Mouse (Mus musculus) forebrain, postnatal 0 days (tissue): ENCODE results near the gene Ttll5. TPM values are rescaled to one million over a fixed set of nuclear protein-coding genes. Genes with fewer than 3 reads are reported as not detected.

ENCODE experiments used
- ATAC-seq: fragments of 200-750 bp; cut with Nextera tagmentation; 2 replicates; pipeline ENCODE4 v1.8.0; 2017; ENCODE audit warnings: mild to moderate bottlenecking, moderate library complexity
- DNase-seq: peaks from one replicate; pipeline ENCODE4 v3.0.0-alpha.2; 2015
- H3K27ac ChIP-seq: fragments of 300-500 bp; sonication (generic); 2 replicates; pipeline ENCODE4 v1.5.1; 2014; ENCODE audit warnings: low read depth, mild to moderate bottlenecking, antibody characterized with exemption, low read length, moderate library complexity, mixed read lengths
- H3K27me3 ChIP-seq: fragments of 300-500 bp; sonication (generic); 2 replicates; pipeline ENCODE4 v1.6.1; 2014; ENCODE audit warnings: mild to moderate bottlenecking, low read length, mixed read lengths; ENCODE audit not compliant: insufficient read depth
- H3K36me3 ChIP-seq: fragments of 300-500 bp; sonication (generic); 2 replicates; pipeline ENCODE4 v1.6.1; 2014; ENCODE audit warnings: mild to moderate bottlenecking, moderate library complexity; ENCODE audit not compliant: insufficient read depth
- H3K4me1 ChIP-seq: fragments of 300-500 bp; sonication (generic); 2 replicates; pipeline ENCODE4 v1.6.1; 2014; ENCODE audit warnings: antibody characterized with exemption; ENCODE audit not compliant: insufficient read depth
- H3K4me2 ChIP-seq: fragments of 300-500 bp; sonication (generic); 2 replicates; pipeline ENCODE4 v1.6.1; 2014; ENCODE audit warnings: low read depth, mild to moderate bottlenecking, moderate library complexity
- H3K4me3 ChIP-seq: fragments of 300-500 bp; sonication (generic); 2 replicates; pipeline ENCODE4 v1.5.1; 2014; ENCODE audit warnings: low read depth, low read length, mixed read lengths
- H3K9ac ChIP-seq: fragments of 300-500 bp; sonication (generic); 2 replicates; pipeline ENCODE4 v1.6.1; 2014; ENCODE audit warnings: mild to moderate bottlenecking
- H3K9me3 ChIP-seq: fragments of 300-500 bp; sonication (generic); 2 replicates; pipeline ENCODE4 v1.6.1; 2016; ENCODE audit warnings: low read length
- CTCF ChIP-seq: sonication (generic); IDR thresholded peaks from 2 replicates; pipeline ENCODE4 v1.5.1; 2016; ENCODE audit warnings: antibody characterized with exemption, control low read depth, low read depth
- WGBS: fragments of 180-500 bp; shearing (Covaris S2); extraction: QIAGEN DNeasy Blood & Tissue Kit; methylation state at CpG from one replicate; pipeline ENCODE4 v1.1.7; 2014; 5-methylcytosine and 5-hydroxymethylcytosine counted together
- polyA plus RNA-seq: library from polyadenylated mRNA; unstranded; fragments of >200 nt; fragmentation: Nextera tagmentation; extraction: Ambion mirVana; gene quantifications from 2 replicates; pipeline ENCODE4 v1.2.1, GENCODE M21; 2015
- total RNA-seq: library from RNA; depleted of rRNA; stranded (reverse); fragments of >200 nt; gene quantifications from 2 replicates; pipeline ENCODE4 v1.2.3, GENCODE M21; 2014

The Ttll5 gene
- total and polyA plus RNA-seq, 2 experiments from 2014 or later: 11.1 to 17.5 TPM

GRCm38 (mm10) chr12:85792821-85793346, 31.6 kb upstream of the Ttll5 start:
- no peak overlapping the region for H3K4me2 ChIP-seq
- peak; percentile 33 for DNase-seq
- H3K4me1 ChIP-seq: no peaks in the 10 kb centered on the region
- no peak overlapping the region for H3K9ac ChIP-seq
- no peak for TF ChIP-seq CTCF
- no peaks in the 10 kb centered on the region for H3K36me3 ChIP-seq
- no peak overlapping the region for H3K4me3 ChIP-seq
- H3K9me3 ChIP-seq: no peaks in the 10 kb centered on the region
- ATAC-seq: 0 out of 2 replicates have a peak, but pooled peaks have one; percentile 20
- 60% methylated on average over 6 of the region's 6 CpGs for WGBS
- H3K27me3 ChIP-seq: no peaks in the 10 kb centered on the region
- H3K27ac ChIP-seq: no peak overlapping the region

GRCm38 (mm10) chr12:85794094-85794493, 30.4 kb upstream of the Ttll5 start:
- Histone ChIP-seq H3K9ac (no peak overlapping the region), H3K4me1 (no peaks in the 10 kb centered on the region), H3K36me3 (no peaks in the 10 kb centered on the region), H3K9me3 (no peaks in the 10 kb centered on the region), H3K27me3 (no peaks in the 10 kb centered on the region), H3K27ac (no peak overlapping the region), H3K4me2 (no peak overlapping the region), H3K4me3 (no peak overlapping the region)
- WGBS: 80% methylated on average over 2 of the region's 2 CpGs
- no peak for TF ChIP-seq CTCF
- DNase-seq (no peak), ATAC-seq (no peak)

- Histone ChIP-seq H3K27ac (no peak overlapping the region), H3K9me3 (no peaks in the 10 kb centered on the region), H3K27me3 (no peaks in the 10 kb centered on the region), H3K4me3 (no peak overlapping the region), H3K9ac (no peak overlapping the region), H3K4me1 (no peaks in the 10 kb centered on the region), H3K4me2 (no peak overlapping the region), H3K36me3 (no peaks in the 10 kb centered on the region)
- ATAC-seq (no peak), DNase-seq (no peak)
- no peak for TF ChIP-seq CTCF
- 88% methylated on average over 1 of the region's 1 CpGs for WGBS
Measured at GRCm38 (mm10) chr12:85795551-85795950, 28.9 kb upstream of the Ttll5 start.

- Histone ChIP-seq H3K9ac (no peak overlapping the region), H3K27ac (no peak overlapping the region), H3K9me3 (no peaks in the 10 kb centered on the region), H3K4me3 (no peak overlapping the region), H3K27me3 (no peaks in the 10 kb centered on the region), H3K4me2 (no peak overlapping the region), H3K4me1 (no peaks in the 10 kb centered on the region), H3K36me3 (no peaks in the 10 kb centered on the region)
- 51% methylated on average over 9 of the region's 9 CpGs for WGBS
- DNase-seq: peak; percentile 18
- ATAC-seq: no peak; the same call in 1 of the 2 replicates
- TF ChIP-seq CTCF: no peak
Measured at GRCm38 (mm10) chr12:85800031-85800430, 24.4 kb upstream of the Ttll5 start.

GRCm38 (mm10) chr12:85809726-85810125, 14.7 kb upstream of the Ttll5 start:
- no peak for DNase-seq
- no peak overlapping the region for H3K4me2 ChIP-seq
- no peak overlapping the region for H3K4me3 ChIP-seq
- no peak overlapping the region for H3K9ac ChIP-seq
- peaks cover 23% of the 10 kb centered on the region for H3K36me3 ChIP-seq
- no peaks in the 10 kb centered on the region for H3K4me1 ChIP-seq
- ATAC-seq: no peak
- WGBS: 75% methylated on average over 6 of the region's 6 CpGs
- TF ChIP-seq CTCF: no peak
- H3K27me3 ChIP-seq: no peaks in the 10 kb centered on the region
- no peaks in the 10 kb centered on the region for H3K9me3 ChIP-seq
- H3K27ac ChIP-seq: no peak overlapping the region

- Histone ChIP-seq H3K4me3 (no peak overlapping the region), H3K27me3 (no peaks in the 10 kb centered on the region), H3K36me3 (peaks cover 31% of the 10 kb centered on the region), H3K4me1 (no peaks in the 10 kb centered on the region), H3K27ac (no peak overlapping the region), H3K4me2 (no peak overlapping the region), H3K9ac (no peak overlapping the region), H3K9me3 (no peaks in the 10 kb centered on the region)
- DNase-seq (no peak), ATAC-seq (no peak)
- no peak for TF ChIP-seq CTCF
Measured at GRCm38 (mm10) chr12:85810959-85811358, 13.5 kb upstream of the Ttll5 start.

- 96% methylated on average over 4 of the region's 4 CpGs for WGBS
- no peak for ATAC-seq
- no peaks in the 10 kb centered on the region for H3K27me3 ChIP-seq
Measured at GRCm38 (mm10) chr12:85811676-85812075, 12.8 kb upstream of the Ttll5 start.

More at GRCm38 (mm10) chr12:85811676-85812075, 12.8 kb upstream of the Ttll5 start:
- Histone ChIP-seq H3K4me2 (no peak overlapping the region), H3K9ac (no peak overlapping the region), H3K4me3 (no peak overlapping the region), H3K9me3 (no peaks in the 10 kb centered on the region), H3K27ac (no peak overlapping the region), H3K36me3 (peaks cover 38% of the 10 kb centered on the region), H3K4me1 (no peaks in the 10 kb centered on the region)
- TF ChIP-seq CTCF: no peak
- DNase-seq: no peak
